Mouse (Mus musculus) spleen, adult 2 months (tissue): Measurements from ENCODE around the gene Nfatc2ip. TPM values are rescaled to one million over a fixed set of nuclear protein-coding genes. Genes with fewer than 3 reads are reported as not detected.

Experiments
- DNase-seq, 2 experiments: peaks; one replicate each; pipeline versions ENCODE4 v3.0.0 to v3.0.0-alpha.2; 2012 to 2021; ENCODE audit warnings: low spot score in 2 of 2, low read depth in 1 of 2
- H3K27ac ChIP-seq: fragments of 200-500 bp; 2 replicates; pipeline ENCODE4 v1.5.1; 2012; ENCODE audit warnings: low read length, inconsistent platforms; ENCODE audit not compliant: insufficient read depth
- H3K27me3 ChIP-seq: fragments of 200-500 bp; 2 replicates; pipeline ENCODE4 v1.6.1; 2012; ENCODE audit warnings: mild to moderate bottlenecking, moderate library complexity, low read length, inconsistent platforms; ENCODE audit not compliant: control insufficient read depth, insufficient read depth
- H3K36me3 ChIP-seq: fragments of 200-500 bp; 2 replicates; pipeline ENCODE4 v1.6.1; 2012; ENCODE audit warnings: mild to moderate bottlenecking, low read length, inconsistent platforms; ENCODE audit not compliant: control insufficient read depth, insufficient read depth
- H3K4me1 ChIP-seq: fragments of 200-500 bp; 2 replicates; pipeline ENCODE4 v1.6.1; 2011; ENCODE audit warnings: inconsistent platforms; ENCODE audit not compliant: control insufficient read depth, insufficient read depth, insufficient read length
- H3K4me3 ChIP-seq: fragments of 200-500 bp; 2 replicates; pipeline ENCODE4 v1.5.1; 2011; ENCODE audit warnings: mild to moderate bottlenecking, inconsistent platforms; ENCODE audit not compliant: insufficient read depth, insufficient read length; ENCODE audit errors: extremely low read depth
- CTCF ChIP-seq: fragments of 200-500 bp; IDR thresholded peaks from 2 replicates; pipeline ENCODE4 v1.5.1; 2011; ENCODE audit warnings: mild to moderate bottlenecking, inconsistent platforms; ENCODE audit not compliant: insufficient read depth, insufficient read length, insufficient replicate concordance; ENCODE audit errors: extremely low read depth
- POLR2A ChIP-seq: fragments of 200-500 bp; IDR thresholded peaks from 2 replicates; pipeline ENCODE4 v1.6.1; 2011; ENCODE audit warnings: low read depth, low read length, inconsistent platforms
- WGBS: fragments of 180-500 bp; shearing (Covaris S2); methylation state at CpG from one replicate; pipeline ENCODE4 v1.1.7; 2018; 5-methylcytosine and 5-hydroxymethylcytosine counted together
- polyA plus RNA-seq: library from polyadenylated mRNA; depleted of rRNA; stranded (reverse); fragments of >200 nt; gene quantifications from 2 replicates; pipeline ENCODE4 v1.2.3, GENCODE M21; 2012

Gene Nfatc2ip
- polyA plus RNA-seq, 1 experiment = 9.0 TPM

GRCm38 (mm10) chr7:126373007-126373406 is 23.5 kb downstream of the Nfatc2ip start:
- WGBS = 89% methylated on average over 9 of the region's 9 CpGs
- no peak for DNase-seq
- H3K27me3 ChIP-seq = no peaks in the 10 kb centered on the region
- peaks cover 28% of the 10 kb centered on the region; the same call in 1 of the 2 replicates for H3K4me1 ChIP-seq
- peaks cover 36% of the 10 kb centered on the region for H3K36me3 ChIP-seq
- TF ChIP-seq CTCF (no peak), POLR2A (no peak)
- no peak overlapping the region for H3K4me3 ChIP-seq
- H3K27ac ChIP-seq = no peak overlapping the region

GRCm38 (mm10) chr7:126369393-126369792 is 27.1 kb downstream of the Nfatc2ip start, which contains the start of gene Lat:
Gene Lat, minus strand, starts transcription at chr7:126369570.
- peak within 1 kb of the TSS; percentile 72 for H3K27ac ChIP-seq
- DNase-seq = peak; percentile 58 to 81
- H3K36me3 ChIP-seq = peaks cover 36% of the 10 kb centered on the region
- peak within 1 kb of the TSS; percentile 56 for H3K4me3 ChIP-seq
- H3K27me3 ChIP-seq = no peaks in the 10 kb centered on the region
- peaks cover 19% of the 10 kb centered on the region; the same call in 1 of the 2 replicates for H3K4me1 ChIP-seq
- peak; percentile 35; the same call in 1 of the 2 replicates for TF ChIP-seq POLR2A
- TF ChIP-seq CTCF = no peak
- WGBS = 6% methylated on average over 13 of the region's 13 CpGs

- H3K36me3 ChIP-seq = peaks cover 33% of the 10 kb centered on the region
- H3K4me3 ChIP-seq = peak overlapping the region; percentile 56
- H3K27ac ChIP-seq = peak overlapping the region; percentile 72
- 31% methylated on average over 8 of the region's 8 CpGs for WGBS
- no peak for DNase-seq
- TF ChIP-seq CTCF (no peak), POLR2A (no peak)
- no peaks in the 10 kb centered on the region for H3K27me3 ChIP-seq
- peaks cover 19% of the 10 kb centered on the region; the same call in 1 of the 2 replicates for H3K4me1 ChIP-seq
These were observed 28.2 kb downstream of the Nfatc2ip start for GRCm38 (mm10) chr7:126368367-126368766.

- peak overlapping the region; percentile 56; the same call in 1 of the 2 replicates for H3K4me3 ChIP-seq
- DNase-seq = no peak
- TF ChIP-seq POLR2A = no peak
- TF ChIP-seq CTCF = no peak
- H3K4me1 ChIP-seq = peaks cover 19% of the 10 kb centered on the region; the same call in 1 of the 2 replicates
- 66% methylated on average over 10 of the region's 10 CpGs for WGBS
- H3K27ac ChIP-seq = peak overlapping the region; percentile 17; the same call in 1 of the 2 replicates
- H3K36me3 ChIP-seq = peaks cover 28% of the 10 kb centered on the region
- H3K27me3 ChIP-seq = no peaks in the 10 kb centered on the region
These were observed 28.9 kb downstream of the Nfatc2ip start for GRCm38 (mm10) chr7:126367636-126368035.

- H3K27ac ChIP-seq = no peak overlapping the region
- WGBS = 81% methylated on average over 6 of the region's 6 CpGs
- no peak for DNase-seq
- no peak overlapping the region for H3K4me3 ChIP-seq
- H3K4me1 ChIP-seq = no peaks in the 10 kb centered on the region
- no peaks in the 10 kb centered on the region for H3K27me3 ChIP-seq
- TF ChIP-seq CTCF (no peak), POLR2A (no peak)
- H3K36me3 ChIP-seq = peaks cover 2% of the 10 kb centered on the region; the same call in 1 of the 2 replicates
These were observed 33.5 kb downstream of the Nfatc2ip start for GRCm38 (mm10) chr7:126363038-126363437.

- Histone ChIP-seq H3K27ac (no peak overlapping the region), H3K4me1 (no peaks in the 10 kb centered on the region; the same call in 1 of the 2 replicates), H3K4me3 (no peak overlapping the region), H3K27me3 (no peaks in the 10 kb centered on the region), H3K36me3 (no peaks in the 10 kb centered on the region; the same call in 1 of the 2 replicates)
- 91% methylated on average over 13 of the region's 13 CpGs for WGBS
- DNase-seq = no peak
- TF ChIP-seq POLR2A = no peak
- TF ChIP-seq CTCF = no peak
These were observed 37.5 kb downstream of the Nfatc2ip start for GRCm38 (mm10) chr7:126359049-126359448.

GRCm38 (mm10) chr7:126358413-126358812 is 38.1 kb downstream of the Nfatc2ip start:
- no peak for DNase-seq
- Histone ChIP-seq H3K4me1 (no peaks in the 10 kb centered on the region; the same call in 1 of the 2 replicates), H3K27ac (no peak overlapping the region), H3K4me3 (no peak overlapping the region), H3K27me3 (no peaks in the 10 kb centered on the region), H3K36me3 (no peaks in the 10 kb centered on the region)
- TF ChIP-seq CTCF (no peak), POLR2A (no peak)
- WGBS = 81% methylated on average over 9 of the region's 9 CpGs
